Mouse (Mus musculus) MEL (cell line): ENCODE results near the gene Ttc25. TPM values are rescaled to one million over a fixed set of nuclear protein-coding genes. Genes with fewer than 3 reads are reported as not detected.

Source experiments
- DNase-seq: peaks from one replicate; pipeline ENCODE4 v3.0.0; 2011; ENCODE audit warnings: low read depth, low spot score
- H3K27ac ChIP-seq: 2 replicates; pipeline ENCODE4 v1.5.1; 2012; ENCODE audit warnings: low read depth, mild to moderate bottlenecking, control low read depth, low read length, moderate library complexity; ENCODE audit not compliant: control insufficient read depth
- H3K27me3 ChIP-seq, 2 experiments: fragments of 150-350 bp in 1 of 2; sonication (generic) in 1 of 2; 2 replicates each; pipeline ENCODE4 v1.6.1; 2012; ENCODE audit warnings: low read length in 2 of 2, mild to moderate bottlenecking in 2 of 2, improper control_type of control experiment in 1 of 2, moderate library complexity in 1 of 2; ENCODE audit not compliant: insufficient read depth in 2 of 2, control insufficient read depth in 1 of 2
- H3K36me3 ChIP-seq, 2 experiments: 2 replicates each; pipeline ENCODE4 v1.6.1; 2012 to 2014; ENCODE audit warnings: low read length in 2 of 2, improper control_type of control experiment in 1 of 2, inconsistent platforms in 1 of 2, mild to moderate bottlenecking in 1 of 2; ENCODE audit not compliant: insufficient read depth in 2 of 2, control insufficient read depth in 1 of 2
- H3K4me1 ChIP-seq, 2 experiments: fragments of 150-350 bp in 1 of 2; sonication (generic) in 1 of 2; 2 replicates each; pipeline ENCODE4 v1.6.1; 2012; ENCODE audit warnings: low read length in 2 of 2, improper control_type of control experiment in 1 of 2, mild to moderate bottlenecking in 1 of 2; ENCODE audit not compliant: insufficient read depth in 2 of 2, control insufficient read depth in 1 of 2
- H3K4me3 ChIP-seq, 2 experiments: fragments of 150-350 bp in 1 of 2; sonication (generic) in 1 of 2; 2 replicates each; pipeline ENCODE4 v1.5.1; 2012; ENCODE audit warnings: low read depth in 2 of 2, low read length in 2 of 2, mild to moderate bottlenecking in 2 of 2, moderate library complexity in 2 of 2, control low read depth in 1 of 2, improper control_type of control experiment in 1 of 2; ENCODE audit not compliant: control insufficient read depth in 1 of 2, insufficient read depth in 1 of 2
- H3K79me2 ChIP-seq: 2 replicates; pipeline ENCODE4 v1.6.1; 2012; ENCODE audit warnings: mild to moderate bottlenecking, low read length, moderate library complexity; ENCODE audit not compliant: control insufficient read depth, poor library complexity, insufficient read depth
- H3K9ac ChIP-seq: 2 replicates; pipeline ENCODE4 v1.6.1; 2012; ENCODE audit warnings: low read depth, mild to moderate bottlenecking, control low read depth, low read length, moderate library complexity; ENCODE audit not compliant: control insufficient read depth, poor library complexity, severe bottlenecking
- H3K9me3 ChIP-seq: fragments of 150-350 bp; sonication (generic); replicated peaks from 2 replicates; pipeline ENCODE4 v1.6.1; 2012; ENCODE audit warnings: mild to moderate bottlenecking, low read length, improper control_type of control experiment, moderate library complexity; ENCODE audit not compliant: insufficient read depth
- BHLHE40 ChIP-seq: IDR thresholded peaks from 2 replicates; pipeline ENCODE4 v1.6.1; 2012; ENCODE audit warnings: low read depth, mild to moderate bottlenecking, inconsistent platforms, low read length, improper control_type of control experiment, borderline replicate concordance
- EP300 ChIP-seq, 2 experiments: IDR thresholded peaks; 2 replicates each; pipeline ENCODE4 v1.6.1; 2011; ENCODE audit warnings: improper control_type of control experiment in 2 of 2, low read length in 2 of 2, low read depth in 1 of 2, mild to moderate bottlenecking in 1 of 2
- ETS1 ChIP-seq: IDR thresholded peaks from 2 replicates; pipeline ENCODE4 v1.6.1; 2012; ENCODE audit warnings: low read depth, mild to moderate bottlenecking, inconsistent platforms, low read length, improper control_type of control experiment, moderate library complexity
- GATA1 ChIP-seq: IDR thresholded peaks from 2 replicates; pipeline ENCODE4 v1.6.1; 2011; ENCODE audit warnings: low read depth, low read length, improper control_type of control experiment
- JUND ChIP-seq: IDR thresholded peaks from 2 replicates; pipeline ENCODE4 v1.6.1; 2011; ENCODE audit warnings: low read depth, mild to moderate bottlenecking, improper control_type of control experiment, low read length
- MAZ ChIP-seq: IDR thresholded peaks from 2 replicates; pipeline ENCODE4 v1.6.1; 2012; ENCODE audit warnings: low read depth, mild to moderate bottlenecking, inconsistent platforms, low read length, improper control_type of control experiment
- MEF2A ChIP-seq: IDR thresholded peaks from 2 replicates; pipeline ENCODE4 v1.6.1; 2014; ENCODE audit warnings: low read depth, mild to moderate bottlenecking, inconsistent platforms, low read length, improper control_type of control experiment; ENCODE audit not compliant: poor library complexity, insufficient replicate concordance, severe bottlenecking; ENCODE audit errors: extremely low read depth
- MXI1 ChIP-seq: IDR thresholded peaks from 2 replicates; pipeline ENCODE4 v1.6.1; 2011; ENCODE audit warnings: mild to moderate bottlenecking, low read depth, low read length, improper control_type of control experiment
- MYC ChIP-seq: IDR thresholded peaks from 2 replicates; pipeline ENCODE4 v1.6.1; 2011; ENCODE audit warnings: low read depth, mild to moderate bottlenecking, low read length, improper control_type of control experiment, moderate library complexity
- NRF1 ChIP-seq: IDR thresholded peaks from 2 replicates; pipeline ENCODE4 v1.6.1; 2014; ENCODE audit warnings: low read depth, mild to moderate bottlenecking, inconsistent platforms, low read length, improper control_type of control experiment, moderate library complexity; ENCODE audit not compliant: poor library complexity, insufficient read depth, severe bottlenecking
- RAD21 ChIP-seq: IDR thresholded peaks from 2 replicates; pipeline ENCODE4 v1.6.1; 2011; ENCODE audit warnings: mild to moderate bottlenecking, low read depth, low read length, improper control_type of control experiment
- RCOR1 ChIP-seq: IDR thresholded peaks from 2 replicates; pipeline ENCODE4 v1.6.1; 2012; ENCODE audit warnings: low read depth, mild to moderate bottlenecking, inconsistent platforms, low read length, improper control_type of control experiment
- SIN3A ChIP-seq: IDR thresholded peaks from 2 replicates; pipeline ENCODE4 v1.6.1; 2012; ENCODE audit warnings: low read length, improper control_type of control experiment, inconsistent platforms
- SMC3 ChIP-seq: IDR thresholded peaks from 2 replicates; pipeline ENCODE4 v1.6.1; 2011; ENCODE audit warnings: low read depth, low read length, improper control_type of control experiment
- TAL1 ChIP-seq: IDR thresholded peaks from 2 replicates; pipeline ENCODE4 v1.6.1; 2012; ENCODE audit warnings: mild to moderate bottlenecking, inconsistent platforms, low read length, moderate library complexity, mixed read lengths
- TBP ChIP-seq: IDR thresholded peaks from 2 replicates; pipeline ENCODE4 v1.8.0; 2011; ENCODE audit warnings: low read depth, low read length, improper control_type of control experiment
- UBTF ChIP-seq: IDR thresholded peaks from 2 replicates; pipeline ENCODE4 v1.6.1; 2012; ENCODE audit warnings: low read depth, mild to moderate bottlenecking, inconsistent platforms, low read length, improper control_type of control experiment, moderate library complexity, borderline replicate concordance; ENCODE audit not compliant: insufficient read depth
- USF1 ChIP-seq: IDR thresholded peaks from 2 replicates; pipeline ENCODE4 v1.6.1; 2014; ENCODE audit warnings: low read depth, mild to moderate bottlenecking, inconsistent platforms, low read length, improper control_type of control experiment, moderate library complexity
- ZC3H11A ChIP-seq: IDR thresholded peaks from 2 replicates; pipeline ENCODE4 v1.6.1; 2012; ENCODE audit warnings: low read depth, mild to moderate bottlenecking, inconsistent platforms, low read length, improper control_type of control experiment
- ZKSCAN1 ChIP-seq: IDR thresholded peaks from 2 replicates; pipeline ENCODE4 v1.6.1; 2012; ENCODE audit warnings: low read depth, mild to moderate bottlenecking, inconsistent platforms, low read length, improper control_type of control experiment, moderate library complexity
- ZNF384 ChIP-seq: IDR thresholded peaks from 2 replicates; pipeline ENCODE4 v1.6.1; 2012; ENCODE audit warnings: low read depth, mild to moderate bottlenecking, inconsistent platforms, low read length, improper control_type of control experiment
- polyA plus RNA-seq, 2 experiments: library from polyadenylated mRNA; stranded (reverse) in 1 of 2; unstranded in 1 of 2; fragments of >175 nt in 1 of 2; fragments of >200 nt in 1 of 2; gene quantifications; 2 replicates each; pipeline versions ENCODE4 v1.2.1 to v1.2.4; 2012; ENCODE audit warnings: low replicate concordance in 2 of 2, low read depth in 1 of 2; ENCODE audit not compliant: insufficient read length in 2 of 2, insufficient read depth in 1 of 2, missing spikeins in 1 of 2
- total RNA-seq: library from RNA; depleted of rRNA; stranded (reverse); fragments of 300-350 nt; gene quantifications from 2 replicates; pipeline ENCODE4 v1.2.3, GENCODE M21; 2012

Gene Ttc25
- total and polyA plus RNA-seq, 3 experiments = 0.46 to 0.92 TPM; not detected in 1

GRCm38 (mm10) chr11:100545746-100546085, 309 bp downstream of the Ttc25 start:
- no peak for DNase-seq
- Histone ChIP-seq H3K79me2 (peaks cover 1% of the 10 kb centered on the region; the same call in 1 of the 2 replicates), H3K4me1 (peaks cover 11 to 44% of the 10 kb centered on the region in 2 experiments), H3K4me3 (peak overlapping the region; percentile 68 to 73), H3K36me3 (peaks cover 0 to 24% of the 10 kb centered on the region in 2 experiments; a peak in 2 of 4 replicates), H3K27me3 (no peaks in the 10 kb centered on the region), H3K9ac (peak overlapping the region; percentile 42), H3K9me3 (no peaks in the 10 kb centered on the region), H3K27ac (peak overlapping the region; percentile 18; the same call in 1 of the 2 replicates)
- TF ChIP-seq MAZ (peak; percentile 23; the same call in 1 of the 2 replicates), ZKSCAN1 (no peak), NRF1 (no peak), SMC3 (no peak), RCOR1 (no peak), MEF2A (no peak), GATA1 (no peak; the same call in 1 of the 2 replicates), MXI1 (no peak), EP300 (IDR thresholded peaks at IDR 0.05; ENCODE audit: low read depth in 1 of 2, low read length in 2 of 2) (no peak), TBP (no peak; the same call in 1 of the 2 replicates), ZNF384 (no peak), RAD21 (no peak), JUND (no peak), SIN3A (no peak), ETS1 (0 out of 2 replicates have a peak, but pooled peaks have one; percentile 3), TAL1 (no peak), ZC3H11A (no peak)

- no peak for TF ChIP-seq NRF1
- TF ChIP-seq UBTF = no peak
- TF ChIP-seq SIN3A = no peak
- no peak for TF ChIP-seq MYC
- no peak for TF ChIP-seq BHLHE40
- no peak for TF ChIP-seq USF1
- H3K9ac ChIP-seq = no peak overlapping the region
- no peak for DNase-seq
Measured at GRCm38 (mm10) chr11:100546955-100547354, 1.5 kb downstream of the Ttc25 start.

More at GRCm38 (mm10) chr11:100546955-100547354, 1.5 kb downstream of the Ttc25 start:
- Histone ChIP-seq H3K27me3 (no peaks in the 10 kb centered on the region), H3K27ac (no peak overlapping the region), H3K36me3 (peaks cover 0 to 24% of the 10 kb centered on the region in 2 experiments; a peak in 2 of 4 replicates), H3K9me3 (no peaks in the 10 kb centered on the region), H3K79me2 (peaks cover 1% of the 10 kb centered on the region; the same call in 1 of the 2 replicates), H3K4me3 (no peak overlapping the region), H3K4me1 (peaks cover 11 to 44% of the 10 kb centered on the region in 2 experiments)
